Mouse (Mus musculus): ENCODE measurements around the gene Map4. TPM values are rescaled to one million over a fixed set of nuclear protein-coding genes. Genes with fewer than 3 reads are reported as not detected.

Gene Map4
- polyA plus RNA-seq, 1 experiment from 2014 or later, result 25.4 TPM

GRCm38 (mm10) chr9:110020405-110020804 is 89.1 kb downstream of the Map4 start:
- Histone ChIP-seq H3K27ac (replicated peaks) (no peak overlapping the region), H3K36me3 (ENCODE audit: control insufficient read depth, insufficient read depth, low read length) (no peaks in the 10 kb centered on the region), H3K9ac (ENCODE audit: low read length) (no peak overlapping the region), H3K9me3 (ENCODE audit: control insufficient read depth, low read length) (no peaks in the 10 kb centered on the region), H3K27me3 (ENCODE audit: control insufficient read depth, insufficient read depth, low read length) (no peaks in the 10 kb centered on the region), H3K4me3 (ENCODE audit: low read depth, low read length) (no peak overlapping the region), H3K4me1 (replicated peaks; ENCODE audit: control insufficient read depth, insufficient read depth) (no peaks in the 10 kb centered on the region), H3K4me2 (replicated peaks; ENCODE audit: low read depth) (no peak overlapping the region)
- TF ChIP-seq EP300 (optimal IDR thresholded peaks at IDR 0.05) (no peak), CTCF (IDR thresholded peaks at IDR 0.05; ENCODE audit: low read depth) (no peak)
- ATAC-seq (ENCODE audit: low FRiP score, low TSS enrichment), result no peak
- DNase-seq (ENCODE audit: low spot score), result no peak
- 75% methylated on average over 5 of the region's 5 CpGs for WGBS

GRCm38 (mm10) chr9:110021463-110021862 is 90.2 kb downstream of the Map4 start:
- no peak overlapping the region for H3K27ac ChIP-seq (replicated peaks)
- H3K4me3 ChIP-seq (ENCODE audit: low read depth, low read length), result no peak overlapping the region
- no peaks in the 10 kb centered on the region for H3K27me3 ChIP-seq (ENCODE audit: control insufficient read depth, insufficient read depth, low read length)
- no peak for ATAC-seq (ENCODE audit: low FRiP score, low TSS enrichment)
- H3K4me1 ChIP-seq (replicated peaks; ENCODE audit: control insufficient read depth, insufficient read depth), result no peaks in the 10 kb centered on the region
- DNase-seq (ENCODE audit: low spot score), result no peak
- TF ChIP-seq EP300 (optimal IDR thresholded peaks at IDR 0.05) (no peak), CTCF (IDR thresholded peaks at IDR 0.05; ENCODE audit: low read depth) (no peak)
- H3K4me2 ChIP-seq (replicated peaks; ENCODE audit: low read depth), result no peak overlapping the region
- H3K9ac ChIP-seq (ENCODE audit: low read length), result no peak overlapping the region
- 97% methylated on average over 1 of the region's 1 CpGs for WGBS
- no peaks in the 10 kb centered on the region for H3K9me3 ChIP-seq (ENCODE audit: control insufficient read depth, low read length)
- H3K36me3 ChIP-seq (ENCODE audit: control insufficient read depth, insufficient read depth, low read length), result no peaks in the 10 kb centered on the region

GRCm38 (mm10) chr9:110022151-110022550 is 90.9 kb downstream of the Map4 start:
- no peaks in the 10 kb centered on the region for H3K36me3 ChIP-seq (ENCODE audit: control insufficient read depth, insufficient read depth, low read length)
- no peak for DNase-seq (ENCODE audit: low spot score)
- no peak for ATAC-seq (ENCODE audit: low FRiP score, low TSS enrichment)
- no peak overlapping the region for H3K4me3 ChIP-seq (ENCODE audit: low read depth, low read length)
- no peak overlapping the region for H3K4me2 ChIP-seq (replicated peaks; ENCODE audit: low read depth)
- H3K4me1 ChIP-seq (replicated peaks; ENCODE audit: control insufficient read depth, insufficient read depth), result no peaks in the 10 kb centered on the region
- no peak overlapping the region for H3K27ac ChIP-seq (replicated peaks)
- no peak overlapping the region for H3K9ac ChIP-seq (ENCODE audit: low read length)
- H3K27me3 ChIP-seq (ENCODE audit: control insufficient read depth, insufficient read depth, low read length), result no peaks in the 10 kb centered on the region
- TF ChIP-seq CTCF (IDR thresholded peaks at IDR 0.05; ENCODE audit: low read depth) (no peak), EP300 (optimal IDR thresholded peaks at IDR 0.05) (no peak)
- whole genome bisulfite sequencing, result 86% methylated on average over 2 of the region's 2 CpGs
- H3K9me3 ChIP-seq (ENCODE audit: control insufficient read depth, low read length), result no peaks in the 10 kb centered on the region

- ATAC-seq (ENCODE audit: low FRiP score, low TSS enrichment), result no peak
- H3K4me1 ChIP-seq (replicated peaks; ENCODE audit: control insufficient read depth, insufficient read depth), result no peaks in the 10 kb centered on the region
- H3K9ac ChIP-seq (ENCODE audit: low read length), result no peak overlapping the region
- TF ChIP-seq CTCF (IDR thresholded peaks at IDR 0.05; ENCODE audit: low read depth), result no peak
- no peak for TF ChIP-seq EP300 (optimal IDR thresholded peaks at IDR 0.05)
- H3K4me2 ChIP-seq (replicated peaks; ENCODE audit: low read depth), result no peak overlapping the region
- H3K9me3 ChIP-seq (ENCODE audit: control insufficient read depth, low read length), result no peaks in the 10 kb centered on the region
- H3K27me3 ChIP-seq (ENCODE audit: control insufficient read depth, insufficient read depth, low read length), result no peaks in the 10 kb centered on the region
- peaks cover 22% of the 10 kb centered on the region for H3K36me3 ChIP-seq (ENCODE audit: control insufficient read depth, insufficient read depth, low read length)
- H3K27ac ChIP-seq (replicated peaks), result no peak overlapping the region
- no peak for DNase-seq (ENCODE audit: low spot score)
- 86% methylated on average over 4 of the region's 4 CpGs for WGBS
- H3K4me3 ChIP-seq (ENCODE audit: low read depth, low read length), result no peak overlapping the region
Measured at GRCm38 (mm10) chr9:110035091-110035490, 103.8 kb downstream of the Map4 start.

DNA sequence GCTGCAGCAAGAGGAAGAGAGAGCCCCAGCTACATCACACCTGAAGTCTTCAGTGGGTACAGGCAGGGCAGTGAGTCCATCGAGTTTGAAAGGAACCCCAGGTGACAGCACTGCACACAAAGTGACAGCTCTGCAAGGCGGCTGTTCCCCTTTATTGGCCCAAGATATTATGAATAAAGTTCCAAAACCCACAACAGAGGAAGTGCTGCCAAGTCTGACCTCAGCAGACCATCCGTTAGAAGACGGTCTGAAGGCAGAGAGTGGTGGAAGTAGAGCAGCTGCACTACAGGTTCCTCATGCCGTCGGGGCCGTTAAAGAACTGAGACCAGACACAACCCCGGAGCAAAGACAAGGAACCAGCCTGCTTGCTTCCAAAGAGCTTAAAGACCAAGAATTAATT is 106.6 kb downstream of the Map4 start:
- Histone ChIP-seq H3K4me1 (replicated peaks; ENCODE audit: control insufficient read depth, insufficient read depth) (no peaks in the 10 kb centered on the region), H3K4me2 (replicated peaks; ENCODE audit: low read depth) (no peak overlapping the region), H3K4me3 (ENCODE audit: low read depth, low read length) (no peak overlapping the region), H3K27me3 (ENCODE audit: control insufficient read depth, insufficient read depth, low read length) (no peaks in the 10 kb centered on the region), H3K36me3 (ENCODE audit: control insufficient read depth, insufficient read depth, low read length) (peaks cover 22% of the 10 kb centered on the region), H3K27ac (replicated peaks) (no peak overlapping the region), H3K9me3 (ENCODE audit: control insufficient read depth, low read length) (no peaks in the 10 kb centered on the region), H3K9ac (ENCODE audit: low read length) (no peak overlapping the region)
- ATAC-seq (ENCODE audit: low FRiP score, low TSS enrichment) (no peak), DNase-seq (ENCODE audit: low spot score) (no peak)
- WGBS, result 78% methylated on average over 8 of the region's 8 CpGs
- TF ChIP-seq CTCF (IDR thresholded peaks at IDR 0.05; ENCODE audit: low read depth), result no peak
- no peak for TF ChIP-seq EP300 (optimal IDR thresholded peaks at IDR 0.05)

- TF ChIP-seq CTCF (IDR thresholded peaks at IDR 0.05; ENCODE audit: low read depth), result no peak
- TF ChIP-seq EP300 (optimal IDR thresholded peaks at IDR 0.05), result no peak
- no peaks in the 10 kb centered on the region for H3K27me3 ChIP-seq (ENCODE audit: control insufficient read depth, insufficient read depth, low read length)
- no peak overlapping the region for H3K4me2 ChIP-seq (replicated peaks; ENCODE audit: low read depth)
- H3K9ac ChIP-seq (ENCODE audit: low read length), result no peak overlapping the region
- no peaks in the 10 kb centered on the region for H3K9me3 ChIP-seq (ENCODE audit: control insufficient read depth, low read length)
- H3K36me3 ChIP-seq (ENCODE audit: control insufficient read depth, insufficient read depth, low read length), result peaks cover 22% of the 10 kb centered on the region
- WGBS, result 92% methylated on average over 2 of the region's 2 CpGs
- no peak overlapping the region for H3K27ac ChIP-seq (replicated peaks)
- H3K4me3 ChIP-seq (ENCODE audit: low read depth, low read length), result no peak overlapping the region
- ATAC-seq (ENCODE audit: low FRiP score, low TSS enrichment) (no peak), DNase-seq (ENCODE audit: low spot score) (no peak)
- H3K4me1 ChIP-seq (replicated peaks; ENCODE audit: control insufficient read depth, insufficient read depth), result no peaks in the 10 kb centered on the region
Measured at GRCm38 (mm10) chr9:110038485-110038884, 107.2 kb downstream of the Map4 start.

All from stomach, postnatal 0 days (tissue).